Mouse (Mus musculus) lung, postnatal 36 days (tissue): Measurements from ENCODE around the gene Spdef.

Experiments
- DNase-seq: peaks from one replicate; pipeline ENCODE4 v3.0.0; 2022; ENCODE audit warnings: mixed read lengths

The Spdef gene

DNA sequence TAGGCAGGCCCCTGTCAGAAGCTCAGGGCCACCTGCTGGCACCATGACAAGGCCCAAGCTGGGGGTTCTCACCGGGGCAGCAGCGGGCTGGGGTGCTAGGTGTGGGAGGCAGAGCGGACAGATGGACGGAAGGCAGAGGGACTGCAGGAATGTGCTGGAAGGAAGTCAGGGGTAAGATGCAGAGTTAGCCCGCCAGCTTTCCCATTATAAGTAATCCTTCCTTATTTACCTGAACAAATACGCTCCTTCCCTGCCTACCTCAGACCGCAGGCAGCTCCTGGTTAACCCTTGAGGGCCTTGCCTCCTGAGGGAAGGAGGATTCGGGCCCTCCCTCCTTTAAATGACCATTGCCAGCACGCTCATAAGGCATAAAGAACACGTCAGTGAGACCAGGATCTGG, at the start of gene Spdef:
TSS of gene Spdef (minus strand) at position 186 of the 400 bp plus-strand sequence.
- peak; percentile 16 for DNase-seq

DNA sequence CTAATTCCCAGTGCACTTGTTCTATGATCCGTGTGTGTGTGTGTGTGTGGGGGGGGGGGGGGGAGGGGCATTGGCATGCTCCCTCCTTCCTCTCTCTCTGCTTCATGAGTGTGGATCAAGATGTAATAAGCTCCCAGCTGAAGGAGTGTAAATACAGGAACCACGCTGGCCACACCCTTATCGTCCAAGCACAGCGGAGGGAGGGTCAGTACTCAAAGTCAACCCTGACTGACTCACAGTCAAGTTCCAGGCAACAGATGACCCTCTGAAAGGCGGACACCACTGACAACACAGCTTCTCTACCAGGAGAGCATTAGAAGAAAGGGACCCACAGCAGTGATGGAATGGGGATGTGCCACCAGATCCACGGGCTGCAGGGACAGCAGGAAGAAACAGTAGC, 49.1 kb upstream of the Spdef start:
- peak; percentile 77 for DNase-seq

DNA sequence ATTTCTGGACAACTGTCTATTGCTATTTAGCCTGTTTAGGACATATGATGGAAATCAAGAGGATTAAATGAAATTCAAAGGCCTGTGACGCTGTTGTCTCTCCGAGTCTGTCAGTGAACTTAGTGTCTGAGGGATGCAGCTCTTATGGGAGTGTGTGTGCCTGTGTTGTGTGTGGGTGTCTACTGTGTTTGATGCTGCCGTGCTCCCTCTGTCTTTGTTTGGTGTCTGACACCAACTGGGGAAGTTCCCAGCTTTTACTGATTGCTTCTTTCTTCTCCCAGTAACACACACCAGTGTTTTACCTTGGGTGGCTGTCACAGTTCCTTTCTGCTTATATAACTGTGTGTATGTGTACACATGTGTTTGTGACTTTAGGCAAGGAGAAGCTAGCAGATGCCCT, 45.4 kb upstream of the Spdef start:
- DNase-seq: no peak

DNA sequence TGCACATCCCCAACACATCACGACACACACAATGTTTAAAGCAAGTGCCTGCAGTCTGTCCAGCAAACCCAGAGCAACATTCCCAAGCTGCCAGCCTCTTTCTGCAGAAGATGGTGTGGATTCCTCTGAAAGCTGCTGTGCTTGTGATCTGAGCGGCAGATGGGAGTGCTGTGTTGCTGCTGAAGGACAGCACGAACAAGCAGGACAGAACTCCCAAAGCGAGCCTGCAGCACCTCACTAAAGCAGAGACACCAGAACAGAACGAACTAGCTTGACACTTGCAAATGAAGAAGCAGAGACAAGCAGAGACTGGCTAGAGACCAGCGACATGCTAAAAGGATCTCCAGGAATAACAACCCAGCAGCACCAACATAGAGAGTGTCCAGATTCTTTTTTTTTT, 42.9 kb upstream of the Spdef start:
- DNase-seq: no peak

DNA sequence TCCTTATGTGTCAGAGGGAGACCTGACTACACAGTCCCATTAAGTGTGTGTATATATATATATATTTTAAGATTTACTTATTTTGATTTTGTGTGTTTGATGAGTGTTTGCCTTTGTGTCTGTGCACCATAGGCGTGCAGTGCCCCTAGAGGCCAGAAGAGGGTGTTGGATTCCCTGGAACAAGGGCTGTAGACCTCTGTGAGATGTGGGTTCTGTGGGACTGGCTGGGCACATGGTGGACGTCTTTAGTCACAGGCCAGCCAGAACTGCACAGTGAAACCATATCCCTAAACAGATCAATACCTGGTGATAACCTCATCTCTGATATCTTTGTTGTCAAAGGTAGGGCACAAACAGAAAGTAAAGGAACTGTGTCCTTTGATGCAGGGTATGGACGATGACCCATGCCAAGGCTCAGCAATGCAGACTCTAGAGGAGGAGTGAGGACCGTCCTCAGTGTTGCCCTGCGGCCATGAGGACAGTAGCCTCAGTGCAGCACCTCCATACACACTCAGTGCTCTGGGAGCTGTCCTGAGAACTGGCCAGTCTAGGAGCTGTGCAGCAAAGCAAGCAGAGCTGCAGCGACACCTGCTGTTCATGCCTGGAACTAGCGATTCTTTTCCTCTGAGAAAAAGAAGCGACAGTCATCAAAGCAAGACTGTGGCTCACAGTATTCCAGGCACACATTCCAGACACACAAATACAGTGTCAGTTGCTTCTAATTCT, 40.2 kb upstream of the Spdef start:
- DNase-seq: peak; percentile 83

DNA sequence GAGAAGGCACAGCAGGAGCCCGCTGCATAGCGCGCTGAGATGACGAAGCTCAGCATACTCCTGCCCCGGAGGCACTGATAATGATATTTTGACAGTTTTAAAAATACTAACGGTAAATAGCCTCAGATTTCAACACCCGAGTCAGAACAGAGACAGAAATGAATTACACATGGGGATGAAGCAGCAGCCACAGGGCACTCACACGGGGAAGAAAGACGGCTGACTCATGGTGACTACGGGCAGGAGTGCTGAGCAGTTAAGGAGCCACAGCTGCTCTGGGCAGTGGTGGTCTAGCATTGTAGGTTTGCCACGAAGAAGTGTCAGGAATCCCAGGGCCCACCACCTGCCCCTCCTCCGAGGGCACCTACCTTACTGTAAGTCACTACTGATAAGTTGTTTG, 38.8 kb upstream of the Spdef start:
- DNase-seq: no peak

DNA sequence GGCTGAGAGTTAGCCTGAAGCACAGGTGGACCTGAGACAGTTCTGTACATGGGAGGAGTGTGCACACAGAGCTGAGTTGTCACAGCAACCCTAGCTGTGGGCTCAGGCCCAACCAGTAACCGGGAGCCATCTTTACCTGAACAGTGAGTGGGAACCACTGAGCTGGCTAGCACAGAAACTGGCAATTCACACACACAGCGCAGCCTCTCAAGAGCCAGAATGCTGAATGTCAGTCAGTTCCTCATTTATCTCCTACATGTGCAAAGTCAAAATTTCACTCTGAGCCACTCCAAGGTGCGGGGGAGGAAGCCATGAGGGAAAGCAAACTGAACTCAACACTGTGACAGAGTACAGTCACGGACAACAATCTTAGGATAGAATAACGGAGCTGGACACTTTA, 38.4 kb upstream of the Spdef start:
- DNase-seq: no peak

DNA sequence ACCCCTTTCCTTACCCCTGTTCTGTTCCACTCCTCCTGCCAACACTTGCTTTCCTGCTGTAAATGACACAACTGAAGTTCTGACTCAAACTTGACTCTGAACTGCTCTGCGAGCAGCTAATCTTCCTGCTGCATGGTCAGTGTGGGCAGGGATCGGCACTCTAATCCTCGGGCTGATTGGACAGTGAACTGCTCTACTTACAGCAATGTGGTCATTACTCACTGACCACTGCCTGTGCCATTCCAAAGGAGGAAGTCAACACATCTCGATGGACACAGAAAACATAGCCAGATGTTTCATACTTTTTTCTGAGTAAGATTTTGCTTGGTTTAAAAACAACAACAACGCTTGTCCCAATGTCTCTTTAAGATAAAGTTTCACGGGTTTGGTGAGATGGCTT, 36.3 kb upstream of the Spdef start:
- DNase-seq: no peak

DNA sequence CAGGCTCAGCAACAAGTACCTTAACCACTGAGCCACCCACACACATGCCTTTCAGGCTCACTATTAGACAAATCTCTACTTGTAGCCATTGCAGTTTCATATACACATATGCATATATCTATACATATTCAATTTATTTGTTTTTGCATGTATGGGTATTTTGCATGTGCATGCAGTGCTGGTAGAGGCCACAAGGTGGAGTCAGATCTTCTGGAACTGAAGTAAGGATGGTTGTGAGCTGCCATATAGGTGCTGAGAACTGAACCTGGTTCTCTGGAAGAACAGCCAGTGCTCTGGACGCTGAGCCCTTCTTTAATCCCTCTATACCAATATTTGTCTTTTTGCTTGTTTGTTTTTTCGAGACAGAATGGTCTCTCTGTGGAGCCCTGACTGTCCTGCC, 35.7 kb upstream of the Spdef start:
- no peak for DNase-seq

DNA sequence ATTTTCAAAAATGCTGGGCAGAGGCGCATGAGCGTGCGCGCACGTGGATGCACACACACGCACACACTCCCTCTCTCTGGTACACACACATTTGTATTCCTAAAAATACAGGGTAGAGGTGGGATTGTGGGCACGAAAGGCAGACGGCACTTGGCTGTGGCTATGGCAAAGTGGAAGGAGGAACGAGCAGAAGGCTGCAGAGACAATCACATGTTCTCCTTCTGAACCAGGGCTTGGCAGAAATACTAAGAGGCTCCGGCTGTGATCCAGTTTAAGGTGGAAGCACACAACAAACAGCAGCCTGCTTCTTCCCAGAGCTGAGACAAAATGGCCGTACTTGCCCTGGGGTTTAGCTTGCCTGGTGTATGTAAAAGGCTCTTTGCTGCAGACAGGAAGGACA, 34.1 kb upstream of the Spdef start:
- DNase-seq: no peak

DNA sequence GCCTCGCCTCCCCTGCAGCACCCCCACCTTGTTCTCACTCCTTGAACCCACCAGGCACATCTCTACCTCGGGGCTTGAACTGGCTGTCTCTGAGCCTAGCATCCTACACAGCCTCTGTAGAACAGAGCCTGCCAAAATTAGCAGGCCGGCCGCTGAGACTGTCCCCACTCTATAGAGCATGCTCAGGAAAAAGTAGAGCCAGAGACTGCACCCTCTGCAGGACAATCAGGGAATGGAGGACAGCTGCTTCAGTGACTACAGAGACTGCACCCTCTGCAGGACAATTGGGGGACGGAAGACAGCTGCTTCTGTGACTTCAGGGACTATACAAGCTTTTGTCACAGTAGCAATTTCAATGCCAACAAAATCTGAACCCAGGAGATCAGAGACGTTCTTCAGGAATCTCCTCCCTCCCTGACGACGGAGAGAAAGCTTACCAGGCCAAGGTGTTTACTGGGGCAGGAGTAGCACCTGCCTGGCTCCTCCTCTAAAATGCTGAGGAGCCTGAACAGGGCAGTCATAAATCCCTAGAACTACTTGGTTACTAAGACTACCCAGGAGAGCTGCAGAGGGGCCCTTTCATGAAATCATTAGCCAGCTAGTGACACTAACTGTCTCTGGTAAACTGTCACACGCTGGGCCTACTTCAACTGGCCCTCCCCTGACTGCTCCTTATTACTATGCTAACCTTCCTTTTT, 33.0 kb upstream of the Spdef start:
- DNase-seq: peak; percentile 83

DNA sequence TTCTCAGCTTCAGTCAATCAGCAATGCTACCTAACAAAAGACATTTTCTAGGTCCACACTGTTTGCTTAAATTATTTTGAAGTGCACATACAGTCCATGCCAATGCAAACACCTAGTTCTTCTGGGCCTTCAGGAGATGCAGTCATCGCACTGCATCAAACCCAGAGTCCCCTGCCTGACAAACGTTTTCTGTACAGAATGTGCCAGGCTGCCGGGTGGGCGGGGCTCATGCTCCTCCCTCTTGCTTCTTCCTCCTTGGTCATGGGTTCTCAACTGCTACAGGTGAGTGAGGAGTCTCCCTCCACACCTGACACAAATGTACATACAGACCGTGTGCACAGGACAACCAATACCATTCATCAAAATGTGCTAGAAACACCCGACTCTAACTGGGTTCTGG, 31.4 kb upstream of the Spdef start:
- peak; percentile 67 for DNase-seq

DNA sequence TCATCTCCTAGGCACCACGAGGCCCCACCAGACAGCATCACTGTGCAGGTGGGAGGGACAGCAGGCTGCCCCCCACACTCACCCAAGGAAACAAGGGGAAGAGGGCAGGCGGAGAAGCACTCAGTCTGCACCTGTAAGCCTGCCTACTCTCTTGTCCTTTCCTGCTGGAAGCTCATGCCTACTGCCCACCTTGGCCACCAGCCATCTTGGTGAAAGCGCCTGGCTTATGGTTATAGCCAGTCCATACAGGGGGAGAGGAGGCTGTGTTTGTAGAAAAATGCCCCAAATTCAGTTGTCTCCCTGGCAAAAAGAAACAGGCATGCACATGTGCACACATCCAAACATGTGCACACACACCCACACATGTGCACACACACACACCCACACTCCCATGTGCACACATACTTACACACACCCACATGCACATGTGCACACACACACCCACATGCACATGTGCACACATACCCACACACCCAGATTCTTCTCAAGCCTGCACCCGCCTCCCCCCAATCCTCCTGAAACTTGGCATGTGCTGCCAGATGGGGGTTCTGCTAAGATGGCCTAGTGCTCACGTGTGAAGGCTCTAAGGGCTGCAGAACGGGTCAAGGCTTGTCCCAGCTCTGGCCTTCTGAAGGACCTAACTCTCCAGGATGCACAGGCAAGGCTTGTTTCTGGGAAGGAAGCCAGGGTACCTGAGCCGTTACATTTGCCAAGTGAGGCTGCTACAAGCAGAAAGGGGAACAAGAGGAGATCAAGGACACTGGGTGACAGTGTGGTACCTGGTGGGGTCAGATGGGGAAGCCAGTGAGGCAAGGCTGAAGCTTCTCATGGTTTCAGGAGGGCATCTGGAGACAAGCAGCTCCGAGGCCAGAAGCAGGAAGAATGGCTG, 22.8 kb upstream of the Spdef start:
- DNase-seq: no peak

DNA sequence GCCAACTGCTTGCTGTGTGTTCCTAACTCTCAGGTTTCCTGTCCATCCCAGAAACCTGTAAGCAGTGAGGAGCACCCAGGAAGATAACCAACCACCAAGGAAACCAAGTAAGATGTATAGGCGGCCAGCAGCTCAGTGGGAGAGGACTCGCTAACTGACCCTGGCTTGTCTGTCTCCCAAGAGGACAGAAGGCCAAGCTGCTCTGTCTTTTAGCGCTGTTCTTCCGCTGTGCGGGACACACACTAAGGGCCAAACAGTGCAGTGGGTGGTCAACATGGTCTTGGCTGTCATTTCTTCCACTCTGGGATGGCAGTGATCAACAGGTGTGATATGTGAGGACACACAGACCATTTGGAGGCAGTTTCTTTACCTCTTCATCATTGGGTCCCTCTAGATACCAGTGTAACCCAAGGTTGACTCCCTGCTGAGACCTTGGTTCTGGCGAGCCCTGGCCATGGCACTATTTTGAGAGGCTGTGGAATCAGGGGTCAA, 21.7 kb upstream of the Spdef start:
- no peak for DNase-seq

DNA sequence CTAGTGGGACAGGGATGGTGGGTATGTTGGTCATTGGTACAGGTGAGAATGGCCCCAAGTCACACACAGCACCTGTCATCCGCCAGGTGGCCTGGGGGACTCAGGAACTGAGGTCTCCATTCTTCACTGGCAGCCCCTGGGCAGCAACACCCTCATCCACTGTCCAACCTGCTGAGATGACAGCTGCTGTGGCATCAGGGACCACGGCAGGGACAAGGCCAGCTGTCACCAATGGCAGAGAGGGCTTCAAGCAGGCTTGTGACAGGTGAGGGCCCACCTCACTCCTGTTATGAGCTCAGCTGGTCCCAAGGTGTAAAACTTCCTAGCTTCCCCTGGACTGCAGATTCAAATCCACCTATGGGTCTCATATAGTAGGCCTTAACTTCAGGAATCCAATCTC, 19.4 kb upstream of the Spdef start:
- no peak for DNase-seq

DNA sequence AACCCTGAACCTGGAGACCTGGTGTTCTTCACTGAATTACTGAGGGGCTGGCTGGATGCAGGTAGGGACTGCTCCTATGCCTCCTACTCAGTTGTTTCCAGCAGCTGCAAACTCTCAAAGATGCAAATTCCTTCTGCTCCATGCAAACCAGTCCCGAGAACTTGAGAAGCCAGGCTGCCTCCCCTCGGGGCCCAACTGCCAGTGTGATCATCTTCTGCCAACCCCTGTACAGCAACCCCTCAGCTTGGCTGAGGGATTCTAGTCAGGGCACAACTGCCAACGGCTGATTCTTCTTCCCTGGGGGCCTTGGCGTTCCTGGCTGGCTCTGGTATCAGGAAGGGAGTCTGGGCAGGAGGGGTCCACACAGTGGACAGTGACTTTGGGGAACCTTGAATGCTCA, 17.7 kb upstream of the Spdef start:
- DNase-seq: no peak

DNA sequence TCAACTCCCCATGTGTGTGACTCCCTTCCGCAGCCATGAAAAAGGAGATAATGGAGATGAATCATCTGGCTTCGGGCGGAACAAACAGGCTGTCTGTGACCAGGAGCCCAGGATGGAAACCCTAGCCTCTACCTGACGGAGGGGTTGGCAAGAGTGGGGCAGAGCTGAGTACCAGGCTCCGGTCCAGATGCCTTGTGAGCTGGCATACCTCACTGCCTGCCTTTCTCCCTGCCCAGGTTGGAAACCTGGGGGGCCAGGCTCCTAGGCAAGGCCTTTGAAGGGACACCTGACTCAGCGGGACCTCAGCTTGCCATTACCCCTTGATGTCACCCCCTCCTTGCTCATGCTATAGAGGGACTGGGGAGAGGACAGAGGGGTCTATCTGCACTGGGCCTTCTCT, 12.2 kb upstream of the Spdef start:
- DNase-seq: no peak

DNA sequence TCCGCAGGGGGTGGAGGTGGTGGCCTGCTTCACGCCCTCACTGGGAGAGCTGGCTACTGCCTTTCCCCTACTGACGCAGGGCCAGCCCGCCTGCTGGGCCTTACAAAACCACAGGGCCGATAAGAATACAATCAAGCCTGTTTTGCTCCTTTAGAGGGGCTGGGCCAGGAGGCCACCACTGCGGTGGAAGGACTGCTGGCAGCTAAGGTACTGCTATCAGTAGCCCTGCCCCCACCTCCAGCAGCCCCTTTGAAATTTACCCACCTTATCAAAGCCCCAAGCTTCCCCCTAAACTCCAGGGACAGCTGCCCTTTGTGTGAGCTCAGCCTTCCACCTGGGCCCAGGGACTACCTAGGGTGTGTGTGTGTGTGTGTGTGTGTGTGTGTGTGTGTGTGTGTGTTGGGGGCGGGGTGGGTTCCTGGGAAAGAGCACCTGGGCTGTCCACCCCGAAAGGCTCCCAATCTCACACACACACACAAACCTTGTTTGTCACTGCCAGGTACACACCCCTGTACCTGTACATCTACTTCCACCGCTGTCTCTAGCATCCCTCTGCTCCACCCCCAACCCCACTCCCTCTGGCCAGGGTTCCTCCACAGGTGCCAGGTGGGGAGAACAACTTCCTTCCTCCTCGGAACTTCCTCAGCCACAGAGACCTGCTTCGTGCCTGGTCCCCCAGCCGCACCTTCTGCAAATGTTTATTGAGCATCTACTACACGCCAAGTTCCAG, 5.8 kb upstream of the Spdef start:
- DNase-seq: no peak

DNA sequence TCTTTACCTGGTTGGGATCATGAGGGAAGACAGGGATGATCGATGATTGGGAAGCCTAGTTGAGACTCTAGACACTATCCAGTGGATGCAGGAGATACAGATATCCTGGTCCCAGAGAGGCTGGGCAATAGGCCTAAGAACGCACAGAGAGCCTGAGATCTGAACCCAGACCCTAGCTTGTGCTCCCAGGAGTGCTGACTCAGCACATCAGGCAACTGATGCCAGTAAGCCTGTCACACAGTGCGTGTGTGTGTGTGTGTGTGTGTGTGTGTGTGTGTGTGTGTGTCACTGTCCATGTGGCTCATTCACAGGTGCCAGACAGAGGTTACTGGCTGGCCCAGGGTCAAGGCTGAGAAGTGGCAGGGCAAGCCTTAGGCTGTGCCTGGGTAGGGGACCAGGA, 3.9 kb upstream of the Spdef start:
- no peak for DNase-seq

DNA sequence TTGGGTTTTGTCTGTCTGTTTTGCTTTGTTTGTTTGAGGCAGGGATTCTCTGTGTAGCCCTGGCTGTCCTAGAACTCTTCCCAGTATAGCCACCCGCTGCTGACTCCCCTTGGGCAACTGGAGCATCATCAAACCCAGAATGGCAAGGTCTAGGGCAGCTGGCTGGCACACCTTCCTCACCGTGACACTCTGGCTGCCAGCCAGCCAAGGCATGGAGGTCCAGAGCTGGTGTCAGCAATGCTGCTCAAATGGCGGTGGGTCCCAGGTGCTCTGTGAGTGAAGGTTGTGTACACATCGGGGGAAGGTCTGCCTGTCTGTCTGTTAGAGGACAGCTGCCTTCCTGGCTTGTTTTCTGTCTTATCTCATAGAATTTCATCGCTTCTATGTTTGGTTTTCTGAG, 3.4 kb upstream of the Spdef start:
- DNase-seq: no peak

DNA sequence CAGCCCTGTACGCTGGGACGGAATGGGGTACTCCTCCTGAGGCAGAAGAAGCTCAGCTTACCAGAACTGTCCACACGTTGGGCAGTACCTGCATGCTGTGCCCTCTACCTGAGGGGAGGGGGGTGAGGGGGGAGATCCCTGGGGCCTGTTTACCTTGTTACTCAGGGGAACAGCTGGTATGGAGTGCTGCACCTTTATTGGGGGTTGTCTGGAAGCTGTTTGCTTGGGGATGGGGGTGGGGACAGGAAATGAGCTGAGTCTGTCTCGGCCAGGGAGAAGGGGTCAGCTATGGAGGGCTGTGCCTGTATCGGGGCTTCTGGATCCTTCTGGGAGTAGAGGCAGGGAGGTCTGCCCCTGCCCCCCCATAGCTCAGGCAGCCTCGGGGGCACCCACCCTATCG, 2.2 kb downstream of the Spdef start:
- no peak for DNase-seq

DNA sequence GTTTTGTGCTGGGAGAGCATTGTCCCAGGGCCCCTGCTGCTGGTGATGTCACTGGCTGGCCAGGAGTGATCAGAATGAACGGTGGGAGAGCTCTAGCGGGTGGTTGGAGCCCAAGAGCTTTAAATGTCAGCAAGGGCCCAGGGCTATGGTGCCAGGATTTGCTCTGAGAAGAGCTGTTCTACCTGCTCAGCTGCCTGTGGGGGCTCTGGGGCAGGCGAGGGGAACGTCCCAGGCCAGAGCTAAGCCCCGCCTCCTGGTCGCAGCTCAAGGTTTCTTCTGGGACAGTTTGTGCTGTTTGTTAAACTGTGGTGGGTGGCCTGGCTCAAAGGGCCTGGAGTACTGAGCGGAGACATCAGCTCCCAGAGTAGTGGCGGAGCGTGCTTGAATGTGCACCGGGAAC, 3.3 kb downstream of the Spdef start:
- DNase-seq: no peak

DNA sequence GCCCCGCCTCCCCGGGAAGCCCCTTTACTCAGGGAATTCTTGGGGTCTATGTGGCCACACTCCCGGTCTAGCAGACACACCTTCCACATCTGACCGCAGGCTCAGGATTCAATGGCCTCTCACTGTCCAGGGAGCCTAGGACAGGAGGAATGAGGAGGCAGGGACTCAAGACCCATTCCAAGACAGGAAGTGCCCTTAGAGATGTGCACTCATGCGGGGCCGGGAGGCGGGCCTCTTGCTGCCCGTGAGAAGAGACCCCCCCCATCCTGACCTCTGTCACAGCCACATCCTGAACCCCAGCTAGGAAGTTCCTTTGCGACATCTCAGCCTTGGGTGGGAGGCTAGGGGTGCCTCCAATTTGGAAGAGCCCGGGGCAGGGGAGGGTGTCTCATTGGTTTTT, 3.7 kb downstream of the Spdef start:
- no peak for DNase-seq
